Mouse (Mus musculus) limb, embryonic 14.5 days (tissue): ENCODE data around the gene Mitf. TPM values are rescaled to one million over a fixed set of nuclear protein-coding genes. Genes with fewer than 3 reads are reported as not detected.

Experiments
- ATAC-seq: fragments of 200-750 bp; cut with Nextera tagmentation; 2 replicates; pipeline ENCODE4 v1.8.0; 2017; ENCODE audit warnings: low read depth, moderate number of reproducible peaks, moderate TSS enrichment; ENCODE audit not compliant: low FRiP score
- DNase-seq: peaks from one replicate; pipeline ENCODE4 v3.0.0-alpha.2; 2015; ENCODE audit warnings: low spot score
- H3K27ac ChIP-seq: fragments of 300-500 bp; sonication (generic); replicated peaks from 2 replicates; pipeline ENCODE4 v1.5.1; 2014; ENCODE audit warnings: low read depth, mild to moderate bottlenecking, low read length, moderate library complexity, mixed read lengths
- H3K27me3 ChIP-seq: fragments of 300-500 bp; sonication (generic); 2 replicates; pipeline ENCODE4 v1.6.1; 2014; ENCODE audit warnings: low read length, mixed read lengths; ENCODE audit not compliant: control insufficient read depth, insufficient read depth
- H3K36me3 ChIP-seq: fragments of 300-500 bp; sonication (generic); 2 replicates; pipeline ENCODE4 v1.6.1; 2014; ENCODE audit warnings: mild to moderate bottlenecking, low read length, moderate library complexity, mixed read lengths; ENCODE audit not compliant: control insufficient read depth, insufficient read depth
- H3K4me1 ChIP-seq: fragments of 300-500 bp; sonication (generic); 2 replicates; pipeline ENCODE4 v1.6.1; 2014; ENCODE audit warnings: antibody characterized with exemption, low read length, mixed read lengths; ENCODE audit not compliant: control insufficient read depth, insufficient read depth
- H3K4me2 ChIP-seq: fragments of 300-500 bp; sonication (generic); replicated peaks from 2 replicates; pipeline ENCODE4 v1.6.1; 2014; ENCODE audit warnings: low read depth, mild to moderate bottlenecking, low read length, moderate library complexity; ENCODE audit not compliant: severe bottlenecking
- H3K4me3 ChIP-seq: fragments of 300-500 bp; sonication (generic); replicated peaks from 2 replicates; pipeline ENCODE4 v1.5.1; 2014; ENCODE audit warnings: low read length
- H3K9ac ChIP-seq: fragments of 300-500 bp; sonication (generic); 2 replicates; pipeline ENCODE4 v1.6.1; 2014; ENCODE audit warnings: mild to moderate bottlenecking, low read depth, low read length, moderate library complexity; ENCODE audit not compliant: severe bottlenecking
- H3K9me3 ChIP-seq: fragments of 300-500 bp; sonication (generic); 2 replicates; pipeline ENCODE4 v1.6.1; 2016; ENCODE audit warnings: low read length; ENCODE audit not compliant: control insufficient read depth
- POLR2A ChIP-seq: fragments of 200-500 bp; IDR thresholded peaks from 2 replicates; pipeline ENCODE4 v1.8.0; 2012; ENCODE audit warnings: inconsistent platforms, mild to moderate bottlenecking, moderate library complexity, borderline replicate concordance; ENCODE audit not compliant: insufficient read depth, insufficient read length; ENCODE audit errors: extremely low read depth
- WGBS: fragments of 180-500 bp; shearing (Covaris S2); extraction: QIAGEN DNeasy Blood & Tissue Kit; methylation state at CpG from one replicate; pipeline ENCODE4 v1.1.7; 2014; 5-methylcytosine and 5-hydroxymethylcytosine counted together
- polyA plus RNA-seq, 2 experiments: library from polyadenylated mRNA; depleted of rRNA in 1 of 2; stranded (reverse) in 1 of 2; unstranded in 1 of 2; fragments of >200 nt; fragmentation: Nextera tagmentation in 1 of 2; extraction: Ambion mirVana in 1 of 2; gene quantifications; 2 replicates each; pipeline versions ENCODE4 v1.2.1 to v1.2.3; 2012 to 2014

Gene Mitf
- polyA plus RNA-seq, 2 experiments = 2.9 to 3.6 TPM

DNA sequence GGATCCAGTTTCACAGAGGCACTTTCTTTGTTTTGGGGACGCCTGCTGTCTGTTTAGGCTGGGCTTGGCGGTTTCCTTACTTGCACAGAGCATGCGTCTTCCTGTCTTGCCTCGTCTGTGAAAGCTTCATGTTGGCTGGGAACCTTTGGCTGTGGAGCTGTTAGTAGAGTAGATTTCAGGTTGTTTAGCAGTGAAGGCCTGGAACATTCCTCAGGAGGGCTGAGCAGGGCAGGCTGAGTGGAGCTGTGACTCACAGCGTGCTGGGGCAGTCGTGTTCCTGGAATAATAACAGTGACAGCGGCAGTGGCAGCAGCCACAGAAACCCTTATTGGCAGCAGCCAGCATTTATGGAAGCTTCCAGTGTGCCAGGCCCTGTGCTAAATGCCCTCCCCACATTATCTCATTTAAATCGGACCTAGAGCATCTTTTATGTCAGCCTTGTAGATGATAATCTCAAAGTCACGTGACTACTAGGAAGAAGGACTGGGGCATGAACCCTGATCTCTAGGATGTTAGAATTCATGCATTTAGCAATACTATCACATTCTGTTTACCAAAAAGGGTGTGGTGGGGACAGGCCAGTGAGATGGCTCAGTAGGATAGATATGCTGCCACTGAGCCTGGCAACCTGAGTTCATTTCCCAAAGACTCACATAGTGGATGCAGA lies 41.5 kb downstream of the Mitf start:
- ATAC-seq (no peak), DNase-seq (no peak)
- no peak overlapping the region for H3K9ac ChIP-seq
- no peak overlapping the region for H3K27ac ChIP-seq
- no peak overlapping the region for H3K4me2 ChIP-seq
- no peaks in the 10 kb centered on the region for H3K9me3 ChIP-seq
- H3K27me3 ChIP-seq = no peaks in the 10 kb centered on the region
- peaks cover 7% of the 10 kb centered on the region; the same call in 1 of the 2 replicates for H3K4me1 ChIP-seq
- H3K4me3 ChIP-seq = no peak overlapping the region
- whole genome bisulfite sequencing = 73% methylated on average over 9 of the region's 9 CpGs
- no peaks in the 10 kb centered on the region for H3K36me3 ChIP-seq
- TF ChIP-seq POLR2A = no peak

DNA sequence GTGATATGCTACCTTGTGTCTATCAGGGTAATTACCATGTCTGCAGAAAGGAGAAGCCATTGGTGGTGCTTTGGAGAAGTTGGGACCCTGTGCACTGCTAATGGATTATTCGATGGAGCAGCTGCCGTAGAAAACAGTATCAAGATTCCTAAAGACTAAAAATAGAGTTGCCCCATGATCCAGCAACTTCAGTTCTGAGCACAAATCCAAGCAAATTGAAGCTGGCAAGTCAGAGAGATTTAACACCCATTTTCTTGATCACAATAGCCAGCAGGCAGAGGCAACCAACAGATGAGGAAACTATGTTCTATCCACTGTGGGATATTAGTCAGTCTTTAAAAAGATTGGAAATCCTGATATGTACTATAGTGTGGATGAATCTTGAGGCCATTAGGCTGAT lies 47.4 kb downstream of the Mitf start:
- Histone ChIP-seq H3K4me1 (no peaks in the 10 kb centered on the region), H3K27me3 (no peaks in the 10 kb centered on the region), H3K27ac (no peak overlapping the region), H3K9ac (no peak overlapping the region), H3K4me3 (no peak overlapping the region), H3K4me2 (no peak overlapping the region), H3K9me3 (no peaks in the 10 kb centered on the region), H3K36me3 (no peaks in the 10 kb centered on the region)
- WGBS = 86% methylated on average over 2 of the region's 2 CpGs
- no peak for TF ChIP-seq POLR2A
- DNase-seq (no peak), ATAC-seq (no peak)

DNA sequence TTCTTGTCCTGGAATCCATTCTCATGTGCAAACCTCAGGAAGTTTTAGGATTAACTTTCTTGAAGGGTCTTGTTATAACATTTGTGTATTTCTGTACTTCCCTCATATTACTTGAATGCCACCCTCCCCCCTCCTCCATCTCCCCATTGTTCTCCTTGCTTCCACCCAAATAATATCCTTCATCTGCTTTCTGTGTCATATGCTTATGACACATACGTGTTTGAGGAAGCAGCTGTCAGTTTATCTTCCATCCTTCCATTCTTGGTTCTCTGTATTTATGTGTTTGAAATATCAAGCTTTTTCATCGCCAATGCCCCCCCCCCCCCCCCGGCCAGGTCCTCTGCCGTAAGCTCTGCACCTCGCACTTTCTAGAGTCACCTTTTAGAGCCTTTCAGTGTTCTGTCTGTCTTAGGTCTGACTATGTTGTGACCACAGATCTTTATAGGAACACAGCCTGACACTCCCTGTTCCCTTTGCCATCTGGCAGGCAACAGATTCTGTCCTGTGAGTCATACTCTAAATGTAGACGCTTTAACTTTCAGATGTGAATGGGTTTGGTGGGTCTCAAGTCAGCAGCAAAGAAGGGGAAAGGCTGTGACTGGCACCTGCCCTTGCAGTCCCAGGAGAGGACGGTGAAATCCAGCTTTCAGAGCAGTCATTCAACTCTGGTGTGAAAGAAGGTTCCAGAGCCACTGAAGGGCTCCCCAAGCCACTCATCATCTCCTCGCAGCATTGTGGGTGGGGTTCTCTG lies 48.7 kb downstream of the Mitf start:
- Histone ChIP-seq H3K4me3 (no peak overlapping the region), H3K27me3 (no peaks in the 10 kb centered on the region), H3K4me2 (no peak overlapping the region), H3K9ac (no peak overlapping the region), H3K4me1 (no peaks in the 10 kb centered on the region), H3K27ac (no peak overlapping the region), H3K9me3 (no peaks in the 10 kb centered on the region), H3K36me3 (no peaks in the 10 kb centered on the region)
- TF ChIP-seq POLR2A = no peak
- 88% methylated on average over 8 of the region's 8 CpGs for whole genome bisulfite sequencing
- ATAC-seq (no peak), DNase-seq (no peak)

DNA sequence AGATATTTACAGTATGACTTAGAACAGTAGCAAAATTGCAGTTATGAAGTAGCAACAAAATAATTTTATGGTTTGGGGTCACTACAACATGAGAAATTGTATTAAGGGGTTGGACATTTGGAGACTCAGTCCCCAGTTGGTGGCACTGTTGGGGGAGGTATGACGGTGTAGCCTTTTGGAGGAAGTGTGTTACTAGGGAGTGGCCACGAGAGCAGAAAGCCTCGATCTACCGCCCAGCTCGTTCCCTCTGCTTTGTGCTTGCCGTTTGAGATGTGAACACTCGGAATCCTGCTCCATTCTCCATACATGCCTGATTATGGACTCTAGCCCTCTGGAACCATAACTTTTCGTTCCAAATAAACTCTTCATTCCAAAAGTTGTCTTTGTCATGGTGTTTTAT lies 49.6 kb downstream of the Mitf start:
- Histone ChIP-seq H3K4me1 (no peaks in the 10 kb centered on the region), H3K4me3 (no peak overlapping the region), H3K27ac (no peak overlapping the region), H3K36me3 (no peaks in the 10 kb centered on the region), H3K9me3 (no peaks in the 10 kb centered on the region), H3K9ac (no peak overlapping the region), H3K27me3 (no peaks in the 10 kb centered on the region), H3K4me2 (no peak overlapping the region)
- DNase-seq (no peak), ATAC-seq (no peak)
- TF ChIP-seq POLR2A = no peak
- WGBS = 79% methylated on average over 8 of the region's 8 CpGs

DNA sequence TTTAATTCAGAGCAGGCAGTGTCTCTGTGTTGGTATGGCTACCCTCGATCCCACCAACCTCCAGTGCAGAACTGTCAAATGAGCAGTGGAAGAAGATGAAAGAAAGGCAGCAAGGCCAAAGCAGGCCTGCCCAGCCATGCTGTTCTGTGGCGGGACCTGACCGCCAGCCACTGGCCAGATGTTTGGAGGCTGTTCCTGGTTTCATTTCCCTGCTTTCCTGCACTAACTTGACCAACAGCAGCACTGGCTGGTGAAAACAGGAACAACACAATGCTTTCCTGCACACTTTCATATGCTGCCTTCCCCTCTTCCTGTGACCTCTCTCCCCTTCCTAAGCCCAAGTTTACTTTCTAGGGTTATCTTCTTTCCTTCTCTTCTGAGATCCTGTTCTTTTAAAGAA lies 50.8 kb downstream of the Mitf start:
- WGBS = 56% methylated on average over 3 of the region's 3 CpGs

More for the DNA sequence above, 50.8 kb downstream of the Mitf start:
- no peaks in the 10 kb centered on the region for H3K36me3 ChIP-seq
- no peaks in the 10 kb centered on the region for H3K9me3 ChIP-seq
- no peak for DNase-seq
- no peak for TF ChIP-seq POLR2A
- H3K4me1 ChIP-seq = no peaks in the 10 kb centered on the region
- H3K27ac ChIP-seq = no peak overlapping the region
- no peaks in the 10 kb centered on the region for H3K27me3 ChIP-seq
- no peak overlapping the region for H3K4me3 ChIP-seq
- H3K4me2 ChIP-seq = no peak overlapping the region
- no peak overlapping the region for H3K9ac ChIP-seq
- ATAC-seq = no peak
